Mouse (Mus musculus) kidney, postnatal 25 days (tissue): ENCODE results near the gene Zfp839.

Experiments used
- DNase-seq, 2 experiments: peaks; one replicate each; pipeline ENCODE4 v3.0.0; 2021; ENCODE audit warnings: mixed read lengths in 2 of 2

Zfp839 gene

DNA sequence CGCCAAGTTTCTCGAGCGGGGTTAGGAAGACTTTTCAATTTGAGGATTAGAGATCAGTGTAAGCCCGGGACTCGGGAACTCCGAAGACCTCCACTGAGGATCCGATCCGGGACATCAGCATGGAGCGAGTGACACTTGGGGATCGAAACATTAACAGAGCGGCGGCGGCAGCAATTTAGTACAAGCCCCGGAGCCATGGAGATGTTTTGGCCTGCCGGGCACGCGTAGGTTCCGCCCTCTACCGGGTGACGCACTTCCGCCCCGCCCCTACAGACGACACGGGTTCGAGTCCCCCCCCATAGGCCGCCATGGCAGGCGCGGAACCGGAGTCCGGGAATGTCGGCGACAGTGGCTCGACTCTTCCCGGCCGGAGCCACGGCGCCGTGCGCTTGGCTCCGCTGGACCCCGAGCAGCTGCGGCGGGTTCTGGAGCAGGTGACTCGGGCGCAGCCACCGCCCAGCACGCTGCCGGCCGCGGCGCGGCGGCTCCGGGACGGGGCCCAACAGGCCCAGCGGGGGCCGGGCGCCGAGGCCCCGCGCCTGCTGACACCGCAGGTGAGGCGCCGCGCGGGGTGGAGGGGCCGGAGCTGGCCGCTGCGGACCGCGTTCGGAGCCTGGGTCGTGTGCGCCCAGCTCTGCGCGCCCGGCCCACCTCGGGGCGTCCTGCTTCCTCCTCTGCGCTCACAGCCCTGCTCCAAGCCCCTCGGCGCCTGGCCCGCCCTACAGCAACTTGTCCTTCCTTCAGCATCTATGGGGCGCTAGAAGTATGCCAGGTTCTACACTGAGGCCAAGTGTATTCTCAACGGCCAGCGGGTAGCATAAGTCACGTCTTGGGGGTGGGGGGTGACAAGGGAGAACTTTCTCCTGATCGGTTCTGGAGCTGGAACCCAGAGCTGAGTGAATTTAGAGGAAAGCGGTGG, at the start of gene Zfp839:
TSS of gene Zfp839 (plus strand) at position 244 of the 919 bp plus-strand sequence.
- DNase-seq: peak; percentile 91 to 93

DNA sequence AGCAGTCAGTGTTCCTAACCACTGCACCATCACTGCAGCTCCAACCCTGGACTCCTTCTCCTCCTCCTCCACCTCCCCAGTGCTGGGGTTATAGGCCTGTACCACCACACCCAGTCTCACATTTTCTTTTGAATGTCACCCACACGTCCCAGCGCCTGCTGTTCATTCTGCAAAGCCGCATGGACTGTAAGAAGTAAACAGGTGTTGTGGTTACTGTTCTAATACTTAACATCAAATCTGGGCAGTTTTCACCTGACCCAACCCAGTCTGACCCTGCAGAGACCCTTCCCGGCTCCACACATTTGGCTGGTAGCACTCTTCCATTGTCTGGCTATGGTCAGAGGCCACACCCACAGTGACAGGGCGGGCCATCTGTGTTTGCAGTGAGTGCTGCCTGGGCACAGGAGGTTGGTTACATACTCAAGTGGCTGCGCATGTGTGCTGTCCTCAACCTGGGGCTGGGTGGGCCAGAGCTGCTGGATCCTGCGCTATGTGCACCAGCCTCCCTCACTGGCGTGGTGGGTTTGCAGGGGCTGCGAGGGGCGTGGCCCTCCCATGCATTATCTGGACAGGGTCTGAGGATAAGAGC, 48.1 kb upstream of the Zfp839 start:
- peak in 1 of 2 experiments; percentile 35 for DNase-seq

DNA sequence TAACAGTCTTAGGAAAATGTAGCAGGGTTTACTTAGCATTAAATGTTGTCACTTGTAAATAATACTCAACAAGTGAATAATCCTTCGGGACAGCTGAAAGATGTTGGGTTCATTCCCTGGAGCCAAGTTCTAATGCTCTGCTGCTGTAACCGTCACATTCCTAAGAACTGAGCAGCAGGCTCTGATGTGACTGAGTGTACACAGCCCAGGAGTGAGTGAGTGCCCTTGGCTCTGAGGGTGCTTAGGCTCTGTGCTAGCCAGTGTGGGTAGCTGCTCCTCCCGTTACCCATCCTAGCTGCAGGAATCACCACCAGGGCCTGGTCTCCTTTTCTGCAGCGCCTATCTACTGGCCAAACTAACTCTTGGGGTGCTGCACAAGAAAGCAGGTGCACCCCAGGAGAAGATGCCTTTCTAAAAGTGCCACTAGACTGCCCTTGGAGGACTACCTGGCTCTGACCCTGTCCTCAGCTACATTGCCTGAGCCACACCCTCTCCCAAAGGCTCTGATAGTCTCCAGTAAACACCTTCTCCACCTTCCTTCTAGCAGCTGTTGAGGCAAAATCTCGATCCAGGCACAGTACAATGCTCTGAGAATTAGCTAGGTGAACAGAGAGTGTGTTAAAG, 47.3 kb upstream of the Zfp839 start:
- DNase-seq: no peak

DNA sequence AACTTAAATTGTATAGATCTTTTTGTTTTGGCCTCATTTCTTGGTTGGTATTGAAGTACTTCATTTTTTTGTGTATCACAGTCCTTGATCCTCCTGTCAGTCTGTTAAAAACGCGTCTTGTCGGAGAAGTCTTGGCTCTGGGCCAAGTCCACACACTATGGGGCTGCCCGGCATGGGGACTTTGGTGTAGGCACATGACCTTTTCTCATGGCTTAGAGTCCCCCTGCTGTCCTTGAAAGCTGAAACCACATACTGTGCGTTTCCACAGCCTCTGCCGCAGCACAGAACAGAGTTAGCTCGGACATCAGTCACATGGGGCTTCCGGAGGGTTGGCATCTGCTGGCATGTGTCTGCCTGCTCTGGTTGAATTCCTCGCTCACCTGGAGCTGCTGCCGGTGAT, 45.8 kb upstream of the Zfp839 start:
- DNase-seq: peak; percentile 48 to 51

DNA sequence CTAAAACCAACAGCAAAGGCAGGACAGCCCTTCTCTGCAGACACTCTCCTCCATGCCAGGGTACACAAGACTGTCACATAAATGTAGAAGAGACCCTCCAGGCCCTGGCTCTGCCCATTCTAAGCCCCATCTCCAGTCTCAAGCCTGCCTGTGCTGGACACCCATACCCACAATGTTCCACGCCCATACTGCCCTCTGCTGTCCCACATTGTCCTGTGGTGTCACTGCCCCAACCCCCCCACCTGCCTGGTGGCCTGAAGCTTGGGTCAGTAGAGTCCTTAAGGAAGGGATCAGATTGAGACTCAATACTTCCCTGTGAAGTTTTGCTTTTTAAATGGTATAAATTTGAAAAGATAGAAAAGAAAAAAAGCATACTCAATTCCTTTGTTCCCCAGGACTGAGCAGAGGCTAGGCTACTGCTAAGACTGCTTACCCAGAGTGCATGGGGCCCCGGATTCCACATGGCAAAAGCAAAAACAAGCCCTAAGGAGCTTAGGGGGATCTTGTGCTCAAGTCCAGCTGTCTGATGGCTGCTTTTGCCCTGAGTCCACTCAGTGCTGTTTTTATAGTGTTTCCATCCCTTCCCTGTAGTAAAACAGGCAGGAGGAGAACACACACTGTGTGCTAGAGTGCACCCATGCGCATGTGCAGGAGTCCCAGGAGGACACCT, 43.6 kb upstream of the Zfp839 start:
- peak; percentile 62 to 65 for DNase-seq

DNA sequence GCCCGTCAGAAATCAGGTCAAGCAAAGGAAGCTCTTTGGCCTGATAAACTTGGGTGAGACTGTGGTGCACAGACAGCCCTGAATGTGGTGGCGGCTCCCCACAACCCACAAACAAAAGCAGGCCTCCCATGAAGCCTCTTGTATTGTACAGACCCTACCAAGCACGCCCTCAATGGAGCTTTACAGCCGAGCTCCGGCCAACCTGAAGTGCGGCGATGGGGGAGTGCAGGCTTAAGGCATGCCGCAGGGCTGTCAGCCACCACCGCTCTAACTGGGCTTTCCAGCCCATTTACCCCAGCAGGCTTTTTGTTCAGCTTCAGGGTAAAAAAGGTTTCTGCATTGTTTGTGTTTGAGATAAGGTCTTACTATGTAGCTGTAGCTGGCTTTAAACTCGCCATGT, 41.6 kb upstream of the Zfp839 start:
- peak in 1 of 2 experiments; percentile 27 for DNase-seq

DNA sequence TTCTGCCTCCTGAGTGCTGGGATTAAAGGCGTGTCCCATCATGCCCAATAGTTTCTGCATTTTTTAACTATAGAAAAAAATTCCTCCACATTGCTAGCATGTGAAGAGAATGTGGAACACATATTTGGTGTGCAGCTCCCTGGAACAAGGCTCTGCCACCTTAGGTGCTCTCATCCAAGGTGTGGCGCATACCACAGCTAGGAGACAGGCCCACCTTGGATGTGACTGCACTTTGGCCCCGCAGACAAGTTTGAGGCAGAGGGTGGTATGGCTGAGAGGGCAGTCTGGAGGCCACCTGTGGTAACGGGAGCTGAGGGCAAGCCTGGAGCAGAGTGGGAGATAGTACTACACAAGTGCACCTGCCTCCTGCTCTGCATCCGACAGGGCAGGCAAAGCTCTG, 41.2 kb upstream of the Zfp839 start:
- peak in 1 of 2 experiments; percentile 29 for DNase-seq

DNA sequence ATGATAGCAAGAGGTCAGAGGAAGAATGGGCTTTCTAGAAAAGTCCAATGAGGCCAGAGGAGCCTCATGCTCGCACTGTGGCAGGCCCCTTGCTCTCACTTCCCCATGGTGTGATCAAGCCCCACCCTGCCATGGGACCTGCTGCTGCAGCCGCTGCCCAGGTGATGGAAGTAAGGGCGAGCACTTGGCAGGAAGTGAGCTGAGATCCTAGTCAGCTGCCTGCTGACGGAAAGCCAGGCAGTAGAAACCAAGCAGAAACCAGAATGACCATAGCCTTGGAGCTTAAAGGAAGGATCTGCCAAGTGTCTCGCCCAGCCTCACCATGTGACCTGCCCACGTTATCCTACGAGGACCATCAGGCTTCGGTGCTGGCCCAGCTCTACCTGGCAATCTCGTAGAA, 36.9 kb upstream of the Zfp839 start:
- no peak for DNase-seq

DNA sequence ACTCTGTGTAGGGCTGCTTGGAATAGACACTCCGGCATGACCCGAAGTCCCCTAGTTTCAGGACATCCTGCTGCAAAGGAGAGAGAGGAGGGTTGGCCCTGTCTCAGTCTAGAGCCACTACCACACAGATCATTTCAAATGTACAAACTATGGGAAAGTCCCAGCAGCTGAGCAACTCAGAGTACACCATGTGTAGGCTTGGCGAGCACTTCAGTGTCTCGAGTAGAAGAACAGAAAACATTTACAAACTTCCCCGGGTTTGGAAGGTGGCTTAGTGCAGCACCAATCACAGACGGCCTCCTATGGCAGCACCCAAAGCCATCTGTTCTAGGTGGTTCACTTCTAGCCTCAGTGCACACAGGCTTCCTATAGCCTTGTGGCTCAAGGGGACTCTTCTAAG, 36.4 kb upstream of the Zfp839 start:
- no peak for DNase-seq

DNA sequence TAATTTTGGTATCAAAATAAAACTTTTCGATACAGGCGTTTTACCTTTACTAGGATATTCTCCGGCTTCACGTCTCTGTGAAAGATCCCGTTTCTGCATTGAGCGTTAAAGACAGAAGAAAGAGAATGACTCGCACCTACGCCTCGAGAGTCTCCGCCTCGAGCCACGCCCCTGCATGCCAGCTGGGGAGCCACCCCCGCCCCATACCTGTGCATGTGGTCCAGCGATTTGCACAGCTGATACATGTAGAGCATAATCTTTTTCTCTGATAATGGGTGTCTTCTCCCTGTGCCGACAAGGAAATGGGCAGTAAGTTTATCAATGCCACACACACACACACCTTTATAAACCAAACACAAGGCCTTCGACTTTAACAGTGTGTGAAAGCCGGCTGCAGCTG, 35.1 kb upstream of the Zfp839 start:
- no peak for DNase-seq

DNA sequence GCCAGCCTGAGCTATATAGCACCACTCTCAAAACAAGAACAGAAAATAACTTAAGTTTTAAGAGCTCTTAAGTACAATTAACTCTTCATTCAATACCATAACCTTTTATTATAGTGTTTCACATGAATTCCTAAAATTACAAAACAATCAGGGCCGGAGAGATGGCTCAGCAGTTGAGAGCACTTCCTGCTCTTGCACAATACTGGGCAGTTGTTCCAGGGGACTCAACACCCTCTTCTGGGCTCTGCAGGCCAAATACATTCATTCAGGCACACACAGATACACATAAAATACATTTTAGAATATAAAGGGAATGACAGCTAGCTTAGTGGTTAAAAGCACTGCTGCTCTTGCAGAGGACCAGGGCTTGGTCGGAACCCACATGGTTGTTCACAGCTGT, 33.2 kb upstream of the Zfp839 start:
- no peak for DNase-seq

DNA sequence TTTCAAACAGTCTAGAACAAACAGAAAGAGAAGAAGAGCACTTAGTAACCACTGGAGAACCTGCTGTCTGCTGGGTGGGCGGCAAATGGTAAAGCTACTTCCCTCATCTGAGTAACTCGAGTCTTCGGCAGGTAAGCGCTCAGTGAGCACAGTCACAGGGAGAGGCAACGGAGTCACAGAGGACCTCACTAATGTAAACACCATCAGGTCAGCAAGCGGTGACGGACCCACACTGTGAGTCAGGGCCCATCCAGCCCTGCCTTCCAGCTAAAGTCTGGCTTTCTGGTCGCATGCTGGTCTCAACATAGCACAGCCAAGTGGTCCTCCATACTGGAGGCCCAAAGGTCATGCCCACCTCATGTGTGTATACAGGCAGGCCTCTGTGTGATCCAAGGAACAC, 30.7 kb upstream of the Zfp839 start:
- DNase-seq: no peak

DNA sequence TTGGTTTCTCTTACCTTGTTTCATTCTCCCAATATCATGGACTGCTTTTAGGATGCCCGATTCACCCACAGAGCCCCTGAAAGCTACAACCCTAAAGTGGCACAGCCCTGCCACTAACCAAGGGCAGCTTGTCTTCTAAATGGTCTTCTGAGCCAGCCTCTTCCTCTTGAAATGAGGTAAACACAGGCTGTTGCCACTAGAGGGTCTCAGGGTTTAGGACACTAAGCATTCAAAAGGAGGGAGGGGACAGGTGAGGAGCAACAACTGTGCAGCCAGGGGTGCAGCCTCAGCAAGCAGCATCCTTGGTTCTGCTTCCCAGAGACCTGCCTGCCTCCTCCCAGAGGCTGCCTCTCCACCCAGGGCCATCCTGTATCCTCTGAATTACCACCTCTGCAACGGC, 28.3 kb upstream of the Zfp839 start:
- no peak for DNase-seq

DNA sequence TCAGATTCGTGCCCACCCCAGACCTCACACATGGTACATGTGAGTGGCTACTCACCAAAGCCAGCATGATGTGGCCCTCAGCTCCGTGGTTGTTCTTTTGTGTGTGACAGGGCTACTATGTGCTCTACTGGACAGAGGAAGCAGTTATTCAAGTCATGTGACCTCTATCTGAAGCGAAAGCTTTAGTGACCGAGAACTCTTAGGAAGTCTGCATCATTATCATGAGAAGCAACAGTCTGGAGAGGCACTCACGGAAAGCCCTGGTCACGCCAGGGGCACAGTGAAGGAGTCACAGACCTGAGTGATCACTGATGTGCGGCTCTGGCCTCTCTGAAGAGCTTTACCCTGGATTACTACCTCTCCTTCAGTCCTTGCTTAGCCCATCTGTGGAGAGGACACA, 27.7 kb upstream of the Zfp839 start:
- DNase-seq: no peak

DNA sequence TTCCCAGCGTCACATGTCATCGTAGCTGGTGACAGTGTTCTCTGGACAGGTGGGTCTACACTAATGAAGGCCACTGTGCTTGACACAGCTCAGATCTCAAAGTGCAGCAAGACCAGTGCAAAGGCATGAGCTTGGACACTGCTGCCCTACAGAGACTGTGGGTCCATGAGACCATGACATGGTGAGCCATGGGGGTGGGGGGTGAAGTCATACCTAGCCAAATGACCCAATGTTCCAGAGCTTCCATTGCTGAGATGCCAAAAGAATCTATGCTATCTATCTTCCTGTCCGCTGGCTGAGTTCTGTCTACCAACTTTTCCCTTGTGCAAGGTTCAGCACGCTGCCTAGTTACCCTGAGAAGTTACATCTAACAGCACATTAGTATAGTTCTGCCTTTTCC, 21.1 kb upstream of the Zfp839 start:
- no peak for DNase-seq

DNA sequence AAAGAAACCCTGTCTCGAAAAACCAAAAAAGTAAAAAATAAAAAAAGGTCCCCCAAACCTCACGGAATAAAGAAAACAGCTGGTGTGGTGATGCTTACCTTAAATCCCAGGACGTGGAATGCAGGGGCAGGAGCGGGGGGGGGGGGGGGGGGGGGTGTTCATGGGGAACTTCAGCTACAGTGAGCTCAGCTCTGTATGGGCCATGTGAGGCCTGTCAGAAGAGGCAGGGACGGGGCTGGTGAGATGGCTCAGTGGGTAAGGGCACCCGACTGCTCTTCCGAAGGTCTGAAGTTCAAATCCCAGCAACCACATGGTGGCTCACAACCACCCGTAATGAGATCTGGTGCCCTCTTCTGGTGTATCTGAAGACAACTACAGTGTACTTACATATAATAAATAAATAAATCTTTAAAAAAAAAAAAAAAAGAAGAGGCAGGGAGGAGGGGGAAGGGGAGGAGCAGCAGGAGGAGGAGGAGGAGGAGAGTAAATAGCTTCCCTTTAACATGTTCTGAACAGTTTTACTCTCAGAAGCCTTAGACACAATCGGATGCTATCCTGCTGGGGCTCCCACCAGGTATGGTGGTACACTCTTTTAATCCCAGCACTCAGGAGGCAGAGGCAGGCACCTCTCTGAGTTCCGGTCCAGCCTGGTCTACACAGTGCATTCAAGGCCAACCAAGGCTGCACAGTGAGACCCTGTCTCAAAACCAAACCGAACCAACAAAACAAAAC, 19.6 kb upstream of the Zfp839 start:
- DNase-seq: no peak

DNA sequence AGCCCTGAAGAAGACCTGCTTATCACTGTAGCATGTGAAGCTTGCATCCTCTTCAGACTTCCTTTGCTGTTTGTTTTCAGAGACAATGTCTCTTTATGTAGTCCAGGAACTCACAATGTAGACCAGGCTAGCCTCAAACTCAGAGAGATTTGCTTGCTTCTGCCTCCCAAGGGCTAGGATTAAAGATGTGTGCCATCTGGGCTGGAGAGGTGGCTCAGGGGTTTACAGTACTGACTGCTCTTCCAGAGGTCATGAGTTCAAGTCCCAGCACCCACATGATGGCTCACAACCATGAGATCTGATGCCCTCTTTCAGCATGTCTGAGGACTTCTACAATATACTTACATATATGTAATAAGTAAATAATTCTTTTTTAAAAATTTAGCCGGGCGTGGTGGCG, 14.9 kb upstream of the Zfp839 start:
- no peak for DNase-seq

DNA sequence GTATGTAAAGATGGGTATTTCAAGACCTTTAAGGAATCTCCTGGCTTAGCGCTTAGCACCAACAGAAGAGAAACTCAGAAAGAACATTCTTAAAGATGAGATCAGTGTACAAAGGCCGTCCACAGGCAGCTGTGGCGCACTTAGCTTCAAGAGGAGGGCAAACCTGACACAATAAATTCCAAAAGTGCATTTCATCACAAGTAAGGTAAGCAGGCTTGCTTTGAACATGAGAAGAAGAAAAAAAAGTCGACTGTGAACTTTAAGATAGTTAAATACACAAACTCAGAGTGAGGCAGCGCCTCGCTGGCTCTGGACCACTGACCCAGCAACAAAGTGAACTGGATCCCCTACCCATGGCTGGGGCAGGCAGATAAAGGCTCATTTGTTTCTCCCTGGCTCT, 13.3 kb upstream of the Zfp839 start:
- DNase-seq: no peak

DNA sequence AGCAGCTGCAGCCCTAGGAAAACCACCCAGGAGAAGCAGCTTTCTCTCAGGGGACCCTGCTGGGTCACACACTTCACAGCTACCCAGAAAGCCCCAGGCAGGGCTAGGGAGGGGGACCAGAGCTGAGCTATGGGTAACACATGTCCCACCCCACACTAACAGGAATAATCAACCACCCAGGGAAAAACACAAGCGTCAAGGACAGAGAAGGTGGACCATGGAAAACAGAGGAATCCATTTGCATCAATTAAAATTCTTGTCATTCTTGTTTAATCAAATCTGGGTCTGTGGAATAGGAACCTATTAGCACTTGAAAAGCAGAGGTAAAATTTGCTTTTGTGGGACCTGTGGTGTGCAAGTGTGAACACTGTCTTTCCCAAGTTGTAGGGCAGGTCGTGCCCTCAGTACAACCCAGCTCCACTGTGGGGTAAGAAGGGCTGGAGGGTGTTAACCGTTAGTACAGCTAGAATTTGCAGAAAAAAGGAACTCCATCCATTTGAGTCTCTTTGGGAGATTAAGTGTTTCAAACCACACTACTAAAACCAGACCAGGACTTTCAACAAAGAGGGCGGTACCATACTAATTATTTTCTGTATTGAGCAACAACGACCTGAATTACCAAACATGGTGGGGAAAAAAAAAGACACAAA, 12.7 kb upstream of the Zfp839 start:
- DNase-seq: peak; percentile 39 to 77

DNA sequence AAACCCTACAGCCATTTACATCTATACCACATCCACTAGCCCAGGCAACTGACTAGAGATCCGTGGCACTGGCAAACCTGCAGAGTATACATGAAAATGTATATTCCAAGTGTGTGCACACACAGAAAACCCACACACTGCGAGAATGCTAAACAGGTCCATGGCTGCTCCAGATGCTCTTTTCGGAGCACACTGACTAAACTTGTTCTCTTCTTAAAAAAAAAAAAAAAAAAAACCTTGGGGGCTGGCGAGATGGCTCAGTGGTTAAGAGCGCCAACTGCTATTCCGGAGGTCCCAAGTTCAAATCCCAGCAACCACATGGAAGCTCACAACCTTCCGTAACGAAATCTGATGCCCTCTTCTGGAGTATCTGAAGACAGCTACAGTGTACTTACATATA, 12.2 kb upstream of the Zfp839 start:
- no peak for DNase-seq

DNA sequence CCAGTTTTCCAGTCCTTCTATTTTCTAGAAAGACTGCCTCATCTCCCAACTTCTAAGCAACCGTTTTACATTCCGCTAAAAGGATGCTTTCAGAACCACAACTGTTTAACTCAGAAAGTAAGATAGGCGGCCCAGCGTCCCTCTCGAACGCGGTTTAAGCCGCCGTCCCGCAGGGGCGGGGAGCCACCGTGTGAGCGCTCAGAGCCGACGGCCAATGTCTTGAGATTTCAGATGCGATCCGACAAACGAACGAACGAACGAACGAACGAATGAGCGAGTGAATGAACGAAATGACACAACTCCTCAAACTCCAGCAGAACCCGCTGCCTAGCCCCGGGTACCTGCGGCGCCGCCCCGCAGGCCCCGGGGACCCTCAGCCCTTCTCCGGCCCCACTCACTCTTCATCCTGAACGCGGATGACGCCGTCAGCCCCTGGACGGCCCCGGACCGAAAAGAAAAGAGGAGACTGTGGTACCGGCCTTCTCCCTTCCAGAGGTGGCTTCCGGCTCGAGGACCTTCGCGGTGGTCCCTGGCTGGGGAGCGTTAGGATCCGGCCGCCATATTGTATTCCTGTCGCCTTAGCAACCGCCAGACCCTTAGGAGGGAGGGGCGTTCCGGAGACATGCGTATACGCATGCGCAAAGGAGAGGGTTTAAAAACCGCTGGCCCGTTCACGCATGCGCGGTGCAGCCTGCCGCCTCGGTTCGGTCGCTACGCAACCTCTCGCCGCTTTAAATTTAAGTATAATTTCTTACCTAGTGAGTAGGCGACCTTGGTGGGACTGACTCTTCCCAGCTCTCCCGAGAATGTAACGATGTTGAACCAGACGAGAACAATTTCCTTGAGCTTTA, 9.5 kb upstream of the Zfp839 start, which contains the start of gene Mok:
TSS of gene Mok (minus strand) at position 592 of the 851 bp plus-strand sequence.
- peak; percentile 94 to 96 for DNase-seq
